8 mouse cellular contexts compared by ENCODE assay signal in the genomic region with DNA sequence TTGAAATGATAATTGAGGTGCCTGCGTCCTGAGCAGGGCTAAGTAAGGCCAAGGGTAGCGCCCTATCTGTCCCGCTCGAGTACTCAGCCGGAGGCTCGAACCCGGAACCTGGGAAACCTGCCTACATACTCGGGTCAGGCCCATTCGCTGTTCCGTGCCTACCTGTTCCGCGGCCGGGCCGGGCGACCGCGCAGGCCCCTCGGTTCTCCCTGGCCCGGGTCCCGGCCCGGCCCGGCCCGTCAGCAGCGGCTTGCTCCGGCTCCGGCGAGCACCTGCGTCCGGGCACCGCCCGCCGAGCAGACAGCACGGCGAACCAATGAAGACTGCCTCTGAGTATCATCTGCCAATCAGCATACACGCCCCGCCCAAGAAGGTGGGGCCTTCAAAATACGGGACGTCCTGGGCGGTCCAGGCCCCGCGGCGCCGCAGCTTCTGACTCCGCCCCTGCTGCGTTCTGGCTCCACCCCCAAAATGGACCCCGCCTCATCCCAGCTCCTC. TPM values are rescaled to one million over a fixed set of nuclear protein-coding genes. Genes with fewer than 3 reads are reported as not detected.
A peak's percentile ranks its signal among the peaks of the same experiment; 100 is the strongest.
DNase-seq lines count a peak whose midpoint lies in the region; ATAC-seq lines count a peak whose summit lies in the region.

March2 (minus strand) TSS at position 287 of the 498 bp plus-strand sequence.

- no peaks in the 10 kb centered on the region for H3K36me3 ChIP-seq in intestine, embryonic 14.5 days (ENCODE audit: control insufficient read depth, insufficient read depth, low read length)

- no peaks in the 10 kb centered on the region for H3K27me3 ChIP-seq in intestine, embryonic 14.5 days (replicated peaks; ENCODE audit: control insufficient read depth, insufficient read depth, low read length)

- H3K27ac ChIP-seq in intestine, embryonic 14.5 days (ENCODE audit: low read depth) = peak within 1 kb of the TSS; percentile 7; the same call in 1 of the 2 replicates

- peak within 1 kb of the TSS; percentile 85 for H3K4me2 ChIP-seq in intestine, embryonic 14.5 days (ENCODE audit: low read length)

- DNase-seq in adrenal gland, adult 18-20 months (ENCODE audit: low spot score in 2 of 2) = peak; percentile 97
- DNase-seq in embryo, embryonic 11 days = peak; percentile 97
- peak; percentile 98 for DNase-seq in gastrocnemius, postnatal 25 days
- DNase-seq in intestine, embryonic 14.5 days (ENCODE audit: low spot score) = peak; percentile 99
- peak; percentile 96 to 98 for DNase-seq in left cerebral cortex, postnatal 14 days (ENCODE audit: low spot score in 2 of 2)
- peak; percentile 96 for DNase-seq in mesoderm, embryonic 11.5 days (ENCODE audit: low read depth, low spot score)
- peak; percentile 94 to 96 for DNase-seq in right cerebral cortex, postnatal 36 days (ENCODE audit: low spot score in 2 of 2)
- peak; percentile 98 for DNase-seq in yolk sac, embryonic 10.5 days (ENCODE audit: low spot score)

- intact Hi-C loops in left cerebral cortex, postnatal 14 days (cut with DNase I) = no loop called here

- ATAC-seq in intestine, embryonic 14.5 days (replicated peaks; ENCODE audit: low FRiP score, low TSS enrichment, low read depth) = peak; percentile 99

- peak within 1 kb of the TSS; percentile 55 for H3K9ac ChIP-seq in intestine, embryonic 14.5 days (ENCODE audit: low read length)

- under 1% methylated on average over 46 of the region's 46 CpGs for WGBS in intestine, embryonic 14.5 days

- H3K9me3 ChIP-seq in intestine, embryonic 14.5 days (ENCODE audit: control insufficient read depth, low read length) = no peaks in the 10 kb centered on the region

- H3K4me1 ChIP-seq in intestine, embryonic 14.5 days (replicated peaks; ENCODE audit: control insufficient read depth, insufficient read depth, low read length) = 0 out of 2 replicates have a peak, but pooled peaks cover 5% of the 10 kb centered on the region

- H3K4me3 ChIP-seq in intestine, embryonic 14.5 days (ENCODE audit: low read depth, low read length) = peak within 1 kb of the TSS; percentile 89

RNA-seq across cellular contexts. Expression of gene March2, which starts in this region (rescaled TPM):
- 100 to 1,000 TPM; 122 to 124 TPM for total RNA-seq in adrenal gland, adult 18-20 months (2021)
- total RNA-seq in gastrocnemius, postnatal 25 days (2021) = 10 to 100 TPM; 89.8 to 90.4 TPM
- 47.0 and 47.2 TPM in 2 replicates for polyA plus RNA-seq in intestine, embryonic 14.5 days (2014; fragmentation: Nextera tagmentation; extraction: Ambion mirVana)
- total RNA-seq in left cerebral cortex, postnatal 14 days (2021) = 10 to 100 TPM; 83.5 to 84.8 TPM

Comparison
In these comparisons a context has a peak if more than half of its experiments do, and no peak if none do; other contexts are left out.
1. Peak in every context shown above with its lines: DNase-seq, ATAC-seq, H3K4me3 ChIP-seq and H3K27ac ChIP-seq.